Mouse (Mus musculus) testis, adult 2 months (tissue): ENCODE measurements around the gene Jade1.

Source experiments
- CTCF ChIP-seq: fragments of 200-500 bp; IDR thresholded peaks from 2 replicates; pipeline ENCODE4 v1.5.1; 2012; ENCODE audit warnings: low read depth, mild to moderate bottlenecking, inconsistent platforms, low read length, moderate library complexity; ENCODE audit not compliant: control insufficient read depth, insufficient read depth, insufficient replicate concordance
- POLR2A ChIP-seq: fragments of 200-500 bp; IDR thresholded peaks from 2 replicates; pipeline ENCODE4 v1.6.1; 2012; ENCODE audit warnings: low read depth, mild to moderate bottlenecking, inconsistent platforms, low read length, moderate library complexity; ENCODE audit not compliant: control insufficient read depth

GRCm38 (mm10) chr3:41585548-41585947 lies 30.0 kb downstream of the Jade1 start:
- TF ChIP-seq CTCF: no peak
- no peak for TF ChIP-seq POLR2A
